Mouse (Mus musculus) adrenal gland, postnatal 36 days (tissue): ENCODE measurements around the gene Cplx2. TPM values are rescaled to one million over a fixed set of nuclear protein-coding genes. Genes with fewer than 3 reads are reported as not detected.

Source experiments
- DNase-seq, 2 experiments: peaks; one replicate each; pipeline ENCODE4 v3.0.0; 2021; ENCODE audit warnings: mixed read lengths in 1 of 2
- total RNA-seq, 2 experiments: library from RNA; stranded (reverse); gene quantifications; 2 replicates each; pipeline ENCODE4 v1.2.3; 2021

Gene Cplx2
- total RNA-seq, 2 experiments from 2014 or later, result 17.9 to 18.6 TPM

DNA sequence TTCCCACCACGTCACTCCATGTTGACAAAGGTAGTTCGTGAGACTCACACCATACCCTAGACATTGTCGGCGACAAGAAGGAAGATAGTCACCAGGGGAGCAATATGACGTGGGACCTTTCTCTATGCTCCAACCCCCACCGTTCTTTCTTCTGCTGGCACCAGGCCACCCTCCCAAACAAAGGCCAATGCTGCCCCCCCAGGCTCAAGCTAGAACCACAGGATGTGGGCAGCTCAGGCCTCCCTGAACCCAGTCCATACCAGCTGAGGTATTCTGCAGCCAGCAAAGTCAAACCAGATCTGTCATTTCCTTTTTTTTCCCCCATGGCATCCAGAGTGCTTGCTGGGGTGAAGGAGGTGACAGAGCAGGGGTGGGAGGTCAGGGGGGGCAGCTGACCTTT lies 3.4 kb upstream of the Cplx2 start:
- DNase-seq, result peak; percentile 18

DNA sequence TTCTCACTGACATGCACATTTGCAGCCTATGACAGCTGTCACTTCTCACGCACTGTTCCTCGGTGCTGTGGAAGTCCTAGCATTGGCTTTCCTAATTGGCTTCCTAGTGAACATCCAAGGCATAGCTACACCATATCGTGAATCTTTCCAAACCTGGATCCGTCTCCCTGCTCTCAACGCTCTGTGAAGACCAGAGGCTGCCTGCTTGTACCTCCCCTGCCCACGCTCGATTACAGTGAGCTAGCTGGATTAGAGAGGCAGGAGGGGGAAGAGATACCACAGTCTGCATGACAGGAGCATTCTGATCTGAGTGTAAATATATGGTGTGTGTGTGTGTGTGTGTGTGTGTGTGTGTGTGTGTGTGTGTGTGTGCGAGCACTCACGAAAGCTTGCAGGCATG lies 3.0 kb upstream of the Cplx2 start:
- no peak for DNase-seq

DNA sequence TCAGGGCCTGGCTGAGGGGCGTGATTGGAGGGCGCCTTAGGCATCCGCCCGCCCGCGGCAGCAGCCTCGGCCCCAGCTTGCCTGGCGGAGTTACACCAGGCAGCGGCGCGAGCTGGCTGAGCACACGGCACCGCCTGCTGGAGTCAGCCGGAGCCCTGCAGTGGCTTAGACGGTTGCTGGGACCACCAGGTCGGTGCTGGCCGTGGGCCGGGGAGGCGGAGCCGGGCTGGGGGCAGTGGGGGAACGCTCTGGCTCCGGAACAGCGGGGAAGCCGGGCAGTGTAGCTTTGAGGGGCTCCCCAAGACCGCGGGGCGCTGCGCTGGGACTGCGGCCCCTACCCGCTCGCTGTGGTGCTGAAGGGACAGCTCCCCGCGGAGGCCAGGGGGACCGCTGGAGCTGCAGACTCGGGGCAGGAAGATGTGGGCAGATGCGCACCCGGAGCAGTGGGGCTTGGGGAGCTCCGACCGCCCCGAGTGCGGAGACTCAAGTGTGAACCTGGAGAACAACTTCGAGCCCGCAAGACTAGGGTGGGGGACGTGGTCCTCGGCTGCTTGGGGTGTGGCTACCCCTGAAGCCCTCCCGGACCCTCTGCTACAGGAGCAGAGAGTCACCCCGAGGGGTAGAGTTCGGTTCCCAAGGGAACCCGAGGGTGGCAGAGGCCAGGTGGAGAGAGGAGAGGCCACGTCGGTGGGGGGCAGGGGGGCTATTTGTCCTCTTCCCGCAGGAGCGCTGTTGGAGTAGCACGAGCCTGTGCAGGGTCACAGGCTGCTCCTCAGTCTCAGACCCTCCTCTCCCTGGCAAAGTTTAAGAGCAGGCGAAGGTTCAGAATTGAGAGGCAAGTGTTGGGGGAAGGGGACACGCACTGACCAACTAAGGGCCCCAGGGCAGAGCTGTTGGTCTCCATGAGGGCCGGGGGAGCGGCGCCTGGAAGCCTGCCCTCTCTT lies 510 bp downstream of the Cplx2 start:
- peak; percentile 89 to 94 for DNase-seq

DNA sequence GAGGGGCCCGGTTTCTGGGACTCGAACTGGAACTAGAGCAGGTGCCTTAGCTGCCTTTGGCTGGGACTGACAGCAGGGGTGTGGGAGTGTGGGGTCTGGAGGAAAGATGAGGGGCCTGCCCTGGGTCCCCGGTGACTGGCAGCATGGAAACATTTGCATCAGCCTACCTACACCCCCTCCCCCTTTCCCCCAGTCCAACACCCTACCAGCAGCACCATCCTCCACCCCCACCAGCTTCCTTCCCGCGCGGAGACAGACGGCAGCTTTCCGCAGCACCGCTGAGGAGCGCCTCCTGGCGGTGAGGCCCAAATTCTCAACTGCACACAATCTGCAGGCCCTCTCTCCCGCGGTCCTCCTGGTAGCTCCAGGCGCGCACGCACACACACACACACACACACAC lies 1.5 kb downstream of the Cplx2 start:
- peak; percentile 67 to 74 for DNase-seq

DNA sequence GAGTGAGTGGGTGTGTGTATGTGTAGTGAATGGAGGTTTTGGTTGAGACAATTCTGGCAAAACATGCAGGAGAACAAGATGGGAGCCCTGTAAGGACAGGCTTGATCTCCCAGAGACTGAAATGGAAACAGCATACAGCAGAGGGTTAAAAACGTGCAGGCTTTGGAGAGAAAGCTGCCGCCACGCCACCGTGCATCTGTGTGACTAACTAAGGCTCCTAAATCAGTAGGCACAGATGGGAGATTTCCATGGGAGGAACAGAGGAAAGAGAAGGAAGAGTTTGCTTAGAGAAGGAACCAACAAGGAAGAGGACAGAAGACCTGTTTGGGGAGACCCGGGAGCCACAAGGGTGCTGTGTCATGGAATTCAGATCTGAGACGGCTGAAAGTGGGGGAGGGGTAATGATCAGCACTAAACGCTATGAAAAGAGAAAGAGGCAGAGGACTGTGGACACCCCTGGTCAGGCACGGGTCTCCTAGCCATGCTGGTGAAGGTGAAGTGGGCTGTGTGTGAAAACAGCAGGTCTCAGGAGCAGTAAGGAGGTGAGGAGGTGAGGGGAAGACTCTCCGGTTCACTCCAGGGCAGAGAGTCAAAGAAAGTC lies 3.1 kb downstream of the Cplx2 start:
- no peak for DNase-seq

DNA sequence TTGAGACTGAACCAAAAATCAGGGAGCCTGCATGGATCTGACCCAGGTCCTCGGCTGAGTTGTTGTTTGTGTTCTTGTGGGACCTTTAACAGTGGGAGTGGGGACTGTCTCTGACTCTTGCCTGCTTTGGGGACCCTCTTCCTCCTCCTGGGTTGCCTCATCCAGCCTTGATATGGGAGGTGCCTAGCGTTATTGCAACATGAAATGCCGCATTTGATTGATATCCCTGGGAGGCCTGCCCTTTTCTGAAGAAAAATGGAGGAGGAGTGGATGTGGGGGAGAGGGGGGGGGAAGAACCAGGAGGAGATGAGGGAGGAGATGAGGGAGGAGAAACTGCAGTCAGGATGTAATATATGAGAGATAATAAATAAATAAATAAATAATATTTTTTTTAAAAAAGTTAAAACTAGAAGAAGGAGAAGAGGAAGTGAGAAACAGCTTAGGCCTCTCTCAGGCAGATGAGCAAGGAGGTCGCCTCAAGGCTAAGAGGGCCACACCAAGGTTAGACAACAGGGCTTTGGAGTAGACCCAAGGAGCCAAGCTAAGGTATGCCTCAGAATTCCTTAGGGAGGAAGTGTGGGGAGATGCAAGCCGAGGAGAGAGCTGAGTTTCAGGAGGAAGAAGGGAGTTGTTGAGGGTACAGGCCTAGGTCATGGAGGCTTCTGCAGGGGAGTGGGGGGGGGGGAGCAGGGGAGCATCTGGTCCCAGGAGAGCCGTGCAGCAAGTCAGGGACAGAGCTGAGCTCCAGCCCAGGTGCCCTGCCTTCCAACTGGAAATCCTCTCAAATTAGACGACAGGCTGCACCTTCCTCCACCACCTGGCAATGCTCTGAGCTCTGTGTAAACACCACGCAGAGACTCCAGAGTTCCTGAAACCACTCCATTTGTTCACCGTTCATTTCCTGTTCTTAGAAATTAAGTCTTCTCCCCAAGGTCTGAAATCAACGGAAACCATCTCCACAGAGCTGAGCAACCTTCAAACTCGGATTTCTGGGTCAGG lies 4.6 kb downstream of the Cplx2 start:
- no peak for DNase-seq

DNA sequence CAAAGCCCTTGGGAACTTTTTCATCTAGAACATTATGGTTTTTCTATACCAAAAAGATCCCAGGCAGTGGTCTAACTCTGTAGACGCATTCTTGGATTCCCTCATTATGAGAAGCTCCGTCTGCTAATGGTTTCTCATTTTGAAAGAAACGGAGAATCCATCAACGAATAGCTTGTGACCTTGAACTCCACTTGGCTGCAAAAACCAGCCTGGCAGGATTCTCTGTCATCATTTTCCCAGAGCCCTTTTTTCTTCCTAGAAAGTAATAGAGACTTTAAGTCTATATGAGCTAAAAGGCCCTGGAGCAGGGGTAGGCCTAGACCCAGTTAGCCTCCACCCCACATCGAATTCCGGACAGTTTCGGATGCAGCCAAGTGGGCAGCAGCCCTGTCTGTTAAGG lies 5.6 kb downstream of the Cplx2 start:
- DNase-seq, result no peak

DNA sequence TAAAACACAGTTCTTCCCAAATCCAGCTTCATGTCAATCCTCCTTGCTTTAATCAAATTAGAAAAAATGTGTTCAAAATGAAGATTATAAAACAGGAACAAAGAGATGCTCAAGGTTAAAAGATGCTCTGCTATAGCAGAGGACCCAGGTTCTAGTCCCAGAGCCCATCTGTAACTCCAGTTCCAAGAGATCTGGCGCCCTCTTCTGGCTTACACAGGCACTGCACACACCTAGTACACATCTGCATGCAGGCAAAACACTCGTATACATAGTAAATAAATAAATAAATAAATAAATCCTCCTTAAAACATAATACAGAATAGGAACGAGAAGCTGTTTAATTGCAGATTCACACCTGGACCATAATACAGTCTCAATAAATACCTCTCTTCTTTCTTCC lies 6.9 kb downstream of the Cplx2 start:
- no peak for DNase-seq

DNA sequence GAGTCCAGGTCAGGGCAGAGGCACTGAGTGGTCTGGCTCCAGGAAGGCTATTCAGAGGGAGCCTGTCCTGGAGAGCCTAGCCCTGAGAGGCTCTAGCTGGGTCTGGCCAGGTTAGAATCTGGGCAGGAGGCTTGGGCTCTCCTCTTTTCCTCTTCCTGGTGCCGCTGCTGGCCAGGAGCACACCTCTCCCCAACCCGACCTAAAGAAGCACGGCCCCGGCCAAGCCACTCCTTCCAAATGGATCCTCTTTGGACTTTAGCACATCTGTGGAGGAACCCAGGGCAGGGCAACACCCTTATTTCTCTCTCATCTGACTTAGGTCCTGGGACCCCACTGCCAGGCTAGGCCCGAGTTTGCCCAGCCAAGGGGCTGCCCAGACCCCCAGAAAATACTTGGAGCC lies 9.3 kb downstream of the Cplx2 start:
- no peak for DNase-seq

DNA sequence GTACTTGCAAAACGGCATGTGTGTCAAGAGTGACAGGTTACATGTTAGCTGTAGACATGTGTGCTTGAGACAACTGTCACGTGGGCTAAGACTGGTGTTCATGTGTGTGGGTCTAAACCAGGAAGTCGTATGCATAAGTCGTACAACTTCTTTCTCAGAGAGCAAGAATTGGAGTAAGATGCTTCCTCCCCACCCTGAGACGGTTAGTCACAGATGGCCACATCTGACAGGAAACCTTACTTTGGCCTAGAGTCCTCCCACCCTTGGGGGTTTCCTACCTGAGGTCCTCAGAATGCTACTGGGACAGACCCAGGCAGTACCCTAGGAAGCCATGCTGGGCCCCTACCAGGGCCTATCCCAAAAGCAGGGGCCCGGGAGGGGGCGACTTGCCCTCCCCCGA lies 10.2 kb downstream of the Cplx2 start:
- DNase-seq, result no peak

DNA sequence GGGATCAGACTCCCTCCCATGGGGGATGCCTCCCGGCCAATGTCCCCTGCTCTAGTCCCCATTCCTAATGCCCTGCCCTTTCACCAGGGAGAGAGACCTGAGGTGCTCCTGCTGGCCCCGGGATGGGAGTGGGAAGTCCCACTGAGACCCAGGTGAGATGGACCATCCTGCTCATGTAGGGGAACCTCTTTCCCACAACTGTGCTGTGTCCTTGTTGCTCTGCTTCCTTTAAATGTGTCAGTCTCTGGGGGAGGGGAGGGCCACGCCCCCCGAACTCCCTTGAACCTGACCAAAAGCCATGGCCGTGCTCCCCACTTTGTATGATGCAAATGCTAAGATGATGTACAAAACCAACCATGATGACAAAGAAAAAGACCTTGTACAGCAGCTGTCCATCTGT lies 12.4 kb downstream of the Cplx2 start:
- DNase-seq, result no peak

DNA sequence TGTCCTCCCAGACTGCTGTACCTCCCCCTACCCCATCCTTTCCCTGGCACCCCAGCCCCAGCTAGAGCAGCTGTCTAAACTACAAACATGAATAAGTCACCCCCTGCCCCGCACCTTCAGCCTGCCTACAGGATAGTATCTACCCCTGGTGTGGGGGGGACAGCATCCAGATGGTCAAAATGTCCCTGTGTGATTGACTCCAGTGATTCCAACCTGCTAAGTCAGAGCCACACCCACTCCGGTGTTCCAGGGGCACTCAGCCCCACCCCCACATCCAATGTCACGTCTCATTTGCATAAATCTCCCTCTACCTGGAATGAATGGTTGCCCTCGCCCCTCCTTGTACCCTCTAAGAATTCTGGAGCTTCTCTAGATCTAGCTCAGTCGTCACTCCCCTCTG lies 13.4 kb downstream of the Cplx2 start:
- no peak for DNase-seq

DNA sequence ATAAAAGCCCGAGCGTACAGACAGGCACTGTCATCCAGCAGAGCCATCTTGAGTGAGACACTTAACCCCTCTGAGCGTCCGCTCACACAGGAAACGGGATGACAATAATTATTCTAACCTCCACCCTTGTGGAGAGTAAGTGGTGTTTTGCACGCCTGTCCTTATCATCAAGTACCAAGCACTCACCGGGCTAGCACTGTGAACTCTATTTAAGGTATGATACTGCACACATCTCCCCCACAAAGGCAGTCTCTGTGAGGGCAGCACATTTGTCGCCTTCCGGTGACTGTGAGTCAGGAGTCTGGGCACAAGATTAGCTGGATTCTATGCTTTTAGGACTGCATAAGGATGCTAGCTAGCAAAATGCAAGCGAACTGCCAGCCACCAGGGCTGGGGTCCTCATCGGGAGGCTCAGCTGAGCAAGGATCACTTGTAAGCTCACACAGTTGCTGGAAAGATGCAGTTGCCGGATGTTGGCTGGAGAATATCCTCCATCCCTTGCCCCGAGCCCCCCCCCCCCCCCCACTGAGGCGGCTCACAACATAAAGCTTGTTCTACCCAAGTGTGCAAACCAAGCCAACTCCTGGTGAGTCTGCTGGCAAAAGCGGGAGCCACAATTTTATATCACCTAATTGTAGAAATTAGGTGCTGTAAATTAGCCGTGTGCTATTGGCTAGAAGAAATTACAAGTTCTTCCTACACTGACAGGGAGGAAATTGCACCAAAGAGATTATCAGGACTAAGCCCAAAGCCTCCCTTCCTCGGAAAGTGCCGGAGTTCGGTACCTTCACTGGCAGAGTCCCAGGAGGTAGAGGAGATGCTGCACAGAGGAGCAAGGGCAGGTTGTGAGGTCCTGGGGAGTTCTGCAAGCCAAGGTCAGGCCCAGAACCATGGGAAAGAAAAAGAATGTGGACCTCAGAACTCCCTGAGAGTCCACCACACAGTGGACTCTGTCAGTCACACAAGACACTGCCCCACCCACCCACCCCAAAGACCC lies 14.2 kb downstream of the Cplx2 start:
- no peak for DNase-seq

DNA sequence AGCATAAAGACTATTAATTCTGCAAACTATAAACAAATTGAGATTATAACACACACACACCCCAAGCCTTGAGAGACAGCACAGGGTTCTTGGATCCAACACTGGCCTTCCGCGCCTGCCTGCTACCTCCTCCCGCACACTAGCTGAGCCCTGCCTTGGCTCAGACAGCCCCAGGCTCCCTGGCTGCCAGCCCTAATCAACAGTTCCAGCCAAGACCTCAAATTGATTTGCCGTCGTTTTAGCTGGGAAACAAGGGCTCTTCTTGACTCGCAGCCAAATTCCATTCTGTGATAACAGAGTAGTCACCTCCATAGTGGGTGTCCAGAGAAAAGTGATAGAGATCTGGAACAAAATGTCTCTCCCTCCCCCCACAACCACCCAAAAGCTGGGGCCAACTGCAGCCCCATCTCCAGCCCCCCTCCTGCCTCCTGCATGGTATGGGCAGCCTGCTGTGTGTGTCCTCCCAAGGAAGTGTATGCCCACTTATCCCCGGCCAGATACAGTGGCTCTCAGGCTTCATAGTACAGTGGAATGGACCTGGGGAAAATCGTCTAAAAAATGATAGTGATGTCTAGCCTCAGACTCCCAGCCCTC lies 18.9 kb downstream of the Cplx2 start:
- DNase-seq, result peak in 1 of 2 experiments; percentile 31

DNA sequence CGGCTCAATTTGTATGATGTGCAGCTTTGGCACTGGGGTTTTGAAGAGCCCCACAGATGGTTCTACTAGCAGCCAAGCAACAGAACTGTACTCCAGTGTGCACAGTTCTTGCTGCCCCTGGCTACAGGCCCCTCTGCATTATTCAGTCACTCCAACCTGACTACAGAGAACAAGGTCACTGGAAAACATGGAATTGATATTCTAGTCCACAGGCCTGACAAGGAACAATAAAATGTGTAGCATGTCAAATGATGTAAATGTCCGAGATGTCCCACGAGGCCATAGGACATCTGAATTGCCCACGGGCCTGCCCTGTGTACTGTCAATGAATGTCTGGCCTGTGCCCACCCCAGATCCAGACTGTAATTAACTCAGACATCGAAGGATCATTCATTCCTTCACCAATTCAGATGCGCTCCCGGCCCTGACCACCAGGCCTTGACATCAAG lies 19.4 kb downstream of the Cplx2 start:
- DNase-seq, result no peak

DNA sequence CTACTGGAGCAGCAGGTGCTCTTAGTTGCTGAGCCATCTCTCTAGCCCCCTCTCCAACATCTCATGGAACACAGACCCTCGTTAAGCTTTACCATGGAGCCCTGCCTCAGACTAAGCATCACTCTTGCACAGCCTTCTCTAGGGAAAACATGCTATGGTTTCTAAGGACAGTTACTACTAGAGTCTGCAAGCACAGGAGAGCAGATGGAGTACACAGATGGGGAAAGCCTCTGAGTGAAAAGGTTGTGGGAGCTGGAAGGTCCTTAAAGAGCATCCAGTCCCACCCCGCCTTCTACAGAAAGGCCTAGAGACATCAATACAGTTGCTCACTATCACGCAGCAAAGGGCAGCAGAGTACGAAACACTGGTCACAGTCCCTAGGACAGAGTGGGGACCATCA lies 20.2 kb downstream of the Cplx2 start:
- no peak for DNase-seq

DNA sequence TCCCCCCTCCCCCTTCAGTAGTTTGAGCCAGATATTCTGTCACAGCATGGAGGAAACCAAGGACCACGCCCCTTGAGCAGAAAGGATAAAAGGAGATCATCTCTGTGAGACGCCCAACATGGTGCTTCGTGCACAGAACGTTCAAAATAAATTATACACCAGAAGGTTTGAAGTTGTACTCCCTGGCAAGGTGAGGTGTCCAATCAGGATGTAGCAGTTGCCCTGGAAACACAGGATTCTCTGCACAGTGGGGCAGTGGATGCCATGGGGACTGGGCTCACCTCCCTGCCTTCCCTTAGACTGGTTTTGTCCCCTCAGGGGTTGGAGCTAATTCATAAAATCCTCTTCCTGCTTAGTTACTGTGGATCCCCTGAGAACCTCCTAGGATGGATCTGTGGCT lies 25.9 kb downstream of the Cplx2 start:
- DNase-seq, result no peak

DNA sequence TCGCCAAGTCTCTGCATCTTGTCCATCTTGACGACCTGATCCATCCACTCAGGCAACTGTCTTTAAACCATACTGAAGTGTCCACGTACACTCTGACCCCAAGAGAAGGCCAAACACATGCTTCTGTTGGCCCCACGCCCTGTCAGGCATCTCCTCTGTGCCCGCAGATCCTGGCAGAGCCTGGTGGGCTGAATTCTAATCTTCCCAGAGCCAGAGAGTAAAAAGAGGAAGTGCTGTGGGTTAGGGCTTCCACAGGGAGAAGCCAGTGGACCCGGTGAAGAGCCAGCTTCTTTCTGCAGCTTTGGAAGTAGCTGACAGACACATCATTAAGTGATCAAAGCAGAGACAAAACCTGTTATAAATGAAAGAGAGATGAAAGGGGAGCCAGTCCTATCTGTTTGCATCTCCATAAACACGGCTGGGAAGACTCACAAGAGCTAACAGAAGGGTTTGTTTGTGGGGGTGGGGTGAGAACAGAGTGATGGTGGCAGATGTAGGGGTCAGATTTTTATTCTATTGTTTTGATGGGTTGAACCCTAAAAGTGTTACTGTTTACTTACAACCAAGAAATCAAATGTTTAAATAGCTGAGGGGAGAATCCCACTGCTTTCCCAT lies 29.5 kb downstream of the Cplx2 start:
- no peak for DNase-seq

DNA sequence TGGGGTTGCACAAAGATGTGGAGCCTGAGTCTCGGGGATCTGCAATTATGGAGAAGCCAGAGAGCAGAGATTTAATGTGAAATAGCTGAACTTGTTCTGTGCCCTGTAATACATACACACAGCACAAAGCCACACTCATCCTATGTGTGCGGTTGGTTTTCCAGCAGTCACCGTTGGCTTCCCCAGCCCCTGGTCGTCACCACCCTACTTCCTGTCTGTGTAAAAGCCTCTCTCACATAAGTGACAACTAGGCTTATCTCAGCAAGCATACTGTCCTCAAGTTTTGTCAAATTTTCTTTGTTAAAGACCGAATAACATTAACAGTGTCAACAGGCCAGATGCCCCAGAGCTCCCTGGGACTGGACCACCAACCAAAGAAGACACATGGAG lies 30.0 kb downstream of the Cplx2 start:
- DNase-seq, result no peak

DNA sequence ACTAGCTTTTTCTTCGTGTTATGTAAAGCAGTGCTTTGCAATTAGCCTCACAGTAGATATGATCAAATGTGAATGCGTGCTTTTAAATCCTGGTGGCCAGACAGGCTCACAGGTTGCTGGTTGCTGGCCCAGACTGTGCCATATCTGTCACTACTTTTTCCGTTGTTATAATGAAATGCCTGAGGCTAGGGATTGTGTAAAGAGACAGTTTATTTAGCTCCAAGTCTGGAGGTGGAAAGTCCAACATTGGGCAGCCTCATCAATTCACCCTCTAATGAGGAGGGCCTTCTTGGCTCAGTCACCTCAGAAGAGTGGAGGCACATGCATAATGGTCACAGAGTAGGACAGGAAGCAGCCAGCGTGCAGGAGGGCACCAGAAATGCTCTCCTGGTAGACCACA lies 31.2 kb downstream of the Cplx2 start:
- DNase-seq, result no peak
